Mouse (Mus musculus): ENCODE measurements around the gene Fra10ac1.

- no peak for TF ChIP-seq ZNF384 (IDR thresholded peaks at IDR 0.05; ENCODE audit: low read depth, low read length)
- no peak for TF ChIP-seq CHD2 (IDR thresholded peaks at IDR 0.05; ENCODE audit: low read depth, low read length)
- no peak for TF ChIP-seq ZC3H11A (IDR thresholded peaks at IDR 0.05; ENCODE audit: borderline replicate concordance, low read depth, low read length)
- TF ChIP-seq HCFC1 (IDR thresholded peaks at IDR 0.05; ENCODE audit: borderline replicate concordance, insufficient read depth, low read length), result no peak
These were observed 40.0 kb upstream of the Fra10ac1 start for GRCm38 (mm10) chr19:38263829-38264504.
